Mouse (Mus musculus) hindbrain, embryonic 13.5 days (tissue): Measurements from ENCODE around the gene Riiad1. TPM values are rescaled to one million over a fixed set of nuclear protein-coding genes. Genes with fewer than 3 reads are reported as not detected.

Source experiments
- ATAC-seq: fragments of 200-750 bp; cut with Nextera tagmentation; 2 replicates; pipeline ENCODE4 v1.8.0; 2017; ENCODE audit warnings: moderate TSS enrichment; ENCODE audit not compliant: low FRiP score
- H3K27ac ChIP-seq: fragments of 300-500 bp; sonication (generic); 2 replicates; pipeline ENCODE4 v1.5.1; 2015; ENCODE audit warnings: inconsistent platforms, mild to moderate bottlenecking, moderate library complexity
- H3K27me3 ChIP-seq: fragments of 300-500 bp; sonication (generic); 2 replicates; pipeline ENCODE4 v1.6.1; 2015; ENCODE audit warnings: mild to moderate bottlenecking, inconsistent platforms
- H3K36me3 ChIP-seq: fragments of 300-500 bp; sonication (generic); 2 replicates; pipeline ENCODE4 v1.6.1; 2015; ENCODE audit warnings: mild to moderate bottlenecking, inconsistent platforms
- H3K4me1 ChIP-seq: fragments of 300-500 bp; sonication (generic); replicated peaks from 2 replicates; pipeline ENCODE4 v1.6.1; 2015; ENCODE audit warnings: inconsistent platforms
- H3K4me2 ChIP-seq: fragments of 300-500 bp; sonication (generic); 2 replicates; pipeline ENCODE4 v1.6.1; 2015; ENCODE audit warnings: inconsistent platforms, mild to moderate bottlenecking, moderate library complexity
- H3K4me3 ChIP-seq: fragments of 300-500 bp; sonication (generic); 2 replicates; pipeline ENCODE4 v1.5.1; 2015; ENCODE audit warnings: mild to moderate bottlenecking, inconsistent platforms
- H3K9ac ChIP-seq: fragments of 300-500 bp; sonication (generic); 2 replicates; pipeline ENCODE4 v1.6.1; 2015; ENCODE audit warnings: mild to moderate bottlenecking, inconsistent platforms
- H3K9me3 ChIP-seq: fragments of 300-500 bp; sonication (generic); 2 replicates; pipeline ENCODE4 v1.6.1; 2016; ENCODE audit warnings: inconsistent platforms
- WGBS: fragments of 180-500 bp; shearing (Covaris S2); methylation state at CpG from one replicate; pipeline ENCODE4 v1.1.7; 2015; 5-methylcytosine and 5-hydroxymethylcytosine counted together
- polyA plus RNA-seq: library from polyadenylated mRNA; unstranded; fragments of >200 nt; fragmentation: Nextera tagmentation; extraction: Ambion mirVana; gene quantifications from 2 replicates; pipeline ENCODE4 v1.2.1, GENCODE M21; 2015

The Riiad1 gene
- polyA plus RNA-seq, 1 experiment from 2014 or later, result 27.1 TPM

DNA sequence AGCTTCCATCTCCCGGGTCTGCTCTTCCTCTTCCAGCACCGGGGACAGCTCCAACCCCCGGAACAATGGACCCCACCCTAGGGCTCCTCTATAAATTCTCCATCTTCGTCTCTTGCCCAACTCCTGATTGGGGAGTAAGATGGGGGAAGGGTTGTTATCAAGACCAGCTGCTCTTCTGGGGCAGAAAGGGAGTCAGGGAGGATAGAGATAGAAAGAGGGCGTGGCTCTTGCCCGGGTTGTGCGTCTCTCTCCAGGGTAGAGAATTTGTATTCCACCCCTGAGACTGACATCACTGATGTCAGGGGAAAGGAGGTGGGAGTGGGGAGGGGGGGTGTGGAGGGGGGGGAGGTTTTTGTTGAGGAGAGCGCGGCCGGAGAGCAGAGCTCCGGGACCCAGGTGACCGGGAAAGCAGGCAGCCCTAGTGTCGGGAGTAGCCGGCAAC lies 2.1 kb downstream of the Riiad1 start, which contains the start of gene Celf3:
Gene Celf3, plus strand, starts transcription at position 315 of the 442 bp plus-strand sequence.
- 0% methylated on average over 10 of the region's 14 CpGs for WGBS
- H3K4me3 ChIP-seq, result peak within 1 kb of the TSS; percentile 77
- no peaks in the 10 kb centered on the region for H3K27me3 ChIP-seq
- H3K27ac ChIP-seq, result peak within 1 kb of the TSS; percentile 94
- H3K9ac ChIP-seq, result peak within 1 kb of the TSS; percentile 93
- peaks cover 18% of the 10 kb centered on the region for H3K36me3 ChIP-seq
- no peaks in the 10 kb centered on the region for H3K9me3 ChIP-seq
- peaks cover 62% of the 10 kb centered on the region for H3K4me1 ChIP-seq
- peak within 1 kb of the TSS; percentile 98 for H3K4me2 ChIP-seq
- ATAC-seq, result peak; percentile 94

DNA sequence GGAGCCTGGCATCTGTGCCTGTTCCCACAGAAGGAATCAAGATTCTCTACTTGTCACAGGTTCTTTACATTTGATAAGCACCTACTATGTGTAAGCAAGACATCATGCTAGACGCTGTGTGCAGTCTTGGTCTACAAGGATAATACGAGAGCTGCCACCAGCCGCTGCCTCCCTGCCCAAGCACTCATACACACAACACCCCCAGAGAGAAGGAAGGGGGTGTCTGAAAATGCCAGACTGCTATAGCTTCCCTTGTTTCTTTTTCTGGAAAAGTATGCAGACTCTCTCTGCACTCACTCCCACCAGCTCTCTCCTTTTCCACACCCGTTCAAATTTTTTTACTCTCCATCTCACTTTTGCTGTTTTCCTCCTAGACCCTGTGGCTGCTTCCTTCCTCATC lies 2.7 kb downstream of the Riiad1 start:
- Histone ChIP-seq H3K36me3 (peaks cover 17% of the 10 kb centered on the region), H3K27ac (peak overlapping the region; percentile 94), H3K9ac (peak overlapping the region; percentile 71), H3K4me2 (peak overlapping the region; percentile 98), H3K27me3 (no peaks in the 10 kb centered on the region), H3K4me1 (peaks cover 61% of the 10 kb centered on the region), H3K9me3 (no peaks in the 10 kb centered on the region), H3K4me3 (peak overlapping the region; percentile 77)
- WGBS, result 22% methylated on average over 4 of the region's 4 CpGs
- peak; percentile 9; the same call in 1 of the 2 replicates for ATAC-seq

DNA sequence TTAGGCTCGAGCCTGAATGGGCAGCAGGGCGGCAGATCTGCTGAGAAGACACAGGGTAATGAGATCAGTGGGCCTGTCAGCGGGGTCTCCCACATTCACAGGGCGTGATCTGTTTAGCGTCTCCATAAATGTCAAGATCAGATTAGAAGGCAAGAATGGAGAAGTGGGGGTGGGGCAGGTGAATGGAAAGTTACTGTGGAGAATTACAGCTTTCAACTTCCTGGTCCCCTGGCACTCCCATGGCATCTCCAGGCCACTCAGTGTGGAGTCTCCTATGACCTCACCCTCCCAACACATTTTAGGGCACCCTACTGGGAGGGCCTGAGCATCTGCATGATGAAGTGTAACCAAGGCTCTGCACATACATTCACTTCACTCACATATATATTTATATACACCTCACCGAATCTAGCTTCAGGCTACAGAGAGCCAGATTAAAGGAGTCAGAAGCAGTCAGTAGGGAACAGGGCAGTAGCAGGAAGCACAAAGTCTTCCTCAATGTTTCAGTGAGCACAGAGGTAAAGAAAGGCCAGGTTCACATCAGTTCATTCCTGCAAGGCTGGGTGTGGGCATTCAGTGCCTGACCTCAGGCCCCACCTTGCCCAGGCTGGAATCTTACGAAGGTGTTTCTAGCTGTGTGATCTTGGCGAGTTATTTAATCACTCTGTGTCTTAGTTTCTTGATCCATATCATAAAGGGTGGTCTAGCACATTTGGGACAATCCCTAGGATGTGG lies 3.7 kb downstream of the Riiad1 start:
- no peak overlapping the region; the same call in 1 of the 2 replicates for H3K4me2 ChIP-seq
- H3K9ac ChIP-seq, result peak overlapping the region; percentile 71
- no peak overlapping the region for H3K4me3 ChIP-seq
- H3K27ac ChIP-seq, result peak overlapping the region; percentile 94
- peaks cover 8% of the 10 kb centered on the region for H3K36me3 ChIP-seq
- no peak for ATAC-seq
- WGBS, result 73% methylated on average over 8 of the region's 8 CpGs
- H3K27me3 ChIP-seq, result no peaks in the 10 kb centered on the region
- peaks cover 56% of the 10 kb centered on the region for H3K4me1 ChIP-seq
- H3K9me3 ChIP-seq, result no peaks in the 10 kb centered on the region

DNA sequence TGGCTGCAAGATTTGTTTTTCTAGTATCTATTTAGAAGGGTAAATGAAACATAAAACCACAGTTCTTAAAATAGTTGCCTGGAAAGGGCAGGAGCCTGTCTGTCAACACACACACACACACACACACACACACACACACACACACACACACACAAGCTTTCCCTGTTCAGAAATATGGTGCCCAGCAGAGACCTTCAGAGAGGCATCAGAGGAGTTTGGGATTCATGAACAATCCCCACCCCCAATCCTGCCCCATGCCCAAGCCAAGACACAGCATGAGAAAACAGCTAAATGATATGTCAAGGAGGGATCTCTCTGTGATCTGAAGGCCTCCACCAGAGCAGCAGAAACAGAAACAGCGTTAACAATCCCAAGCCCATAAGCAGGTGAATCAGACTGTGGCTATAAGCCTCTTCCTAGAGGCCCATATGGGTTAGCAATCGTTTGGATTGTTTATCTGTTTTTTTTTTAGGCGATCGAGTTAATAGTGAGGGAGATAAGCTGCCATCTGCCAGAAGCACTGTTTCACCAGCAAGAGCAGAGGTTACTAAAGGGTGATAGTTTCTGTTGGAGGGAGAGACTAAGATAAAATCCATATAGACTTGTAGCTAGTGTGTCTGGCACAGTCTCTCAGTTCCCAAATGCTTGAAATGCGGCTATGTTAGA lies 6.4 kb downstream of the Riiad1 start:
- no peak overlapping the region for H3K4me3 ChIP-seq
- no peaks in the 10 kb centered on the region for H3K27me3 ChIP-seq
- WGBS, result 84% methylated on average over 5 of the region's 5 CpGs
- no peak for ATAC-seq
- no peaks in the 10 kb centered on the region for H3K36me3 ChIP-seq
- H3K27ac ChIP-seq, result no peak overlapping the region
- peaks cover 32% of the 10 kb centered on the region for H3K4me1 ChIP-seq
- H3K9me3 ChIP-seq, result no peaks in the 10 kb centered on the region
- no peak overlapping the region for H3K9ac ChIP-seq
- H3K4me2 ChIP-seq, result no peak overlapping the region

DNA sequence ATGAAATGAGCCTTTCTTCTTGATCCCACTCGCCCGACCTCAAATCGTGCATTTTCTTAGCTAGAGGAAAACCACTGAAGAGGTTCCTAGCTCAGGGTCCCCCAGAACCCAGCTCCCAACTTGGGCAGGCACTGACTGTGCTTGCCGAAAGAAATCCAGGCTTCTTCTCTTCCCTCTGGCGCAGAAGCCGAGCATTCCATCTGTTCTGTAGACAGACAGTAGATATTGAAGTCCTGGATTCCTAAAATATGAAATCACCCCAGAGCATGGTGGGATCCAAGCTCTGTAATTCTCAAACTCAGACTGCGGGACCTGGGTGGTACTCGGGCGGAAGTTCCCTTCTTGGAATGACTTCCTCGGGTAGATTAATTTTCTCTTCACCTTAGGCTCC lies 7.0 kb downstream of the Riiad1 start:
- peaks cover 32% of the 10 kb centered on the region for H3K4me1 ChIP-seq
- H3K27me3 ChIP-seq, result no peaks in the 10 kb centered on the region
- H3K9me3 ChIP-seq, result no peaks in the 10 kb centered on the region
- H3K4me2 ChIP-seq, result peak overlapping the region; percentile 57
- 57% methylated on average over 10 of the region's 10 CpGs for WGBS
- H3K9ac ChIP-seq, result no peak overlapping the region
- H3K36me3 ChIP-seq, result no peaks in the 10 kb centered on the region
- H3K4me3 ChIP-seq, result no peak overlapping the region
- H3K27ac ChIP-seq, result no peak overlapping the region
- no peak for ATAC-seq

DNA sequence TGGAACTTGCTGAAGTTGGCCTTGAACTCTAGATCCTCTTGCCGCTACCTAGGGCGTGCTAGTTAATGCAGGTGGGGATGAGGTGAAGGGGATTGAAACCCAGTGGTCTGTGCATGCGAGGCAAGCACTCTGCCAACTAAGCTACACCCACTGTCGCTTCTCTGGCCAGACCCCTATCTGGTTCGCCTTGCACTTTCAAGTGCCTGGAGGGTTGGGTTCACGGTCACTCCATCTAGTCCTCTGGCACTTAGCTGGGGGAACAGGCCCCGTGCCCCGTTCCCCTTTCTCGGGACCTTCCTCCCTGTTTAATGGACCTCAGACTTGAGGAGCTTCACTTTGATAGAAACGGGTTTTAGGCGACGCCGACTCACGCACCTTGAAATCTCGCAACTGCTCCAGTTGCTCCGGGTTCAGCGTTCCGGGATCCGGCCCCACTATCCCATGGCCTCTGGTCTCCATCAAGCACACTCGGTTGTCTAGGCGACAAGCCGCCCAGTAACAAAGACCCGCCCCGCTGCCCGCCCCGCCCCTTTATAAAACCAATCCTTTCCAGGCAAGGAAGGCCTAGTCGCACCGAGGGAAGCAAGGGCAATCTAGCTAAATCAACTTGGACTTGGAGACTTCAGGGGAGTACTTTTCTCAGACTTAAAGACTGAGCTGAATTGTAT lies 7.6 kb downstream of the Riiad1 start:
- Histone ChIP-seq H3K9me3 (no peaks in the 10 kb centered on the region), H3K4me2 (peak overlapping the region; percentile 57), H3K27me3 (no peaks in the 10 kb centered on the region), H3K4me1 (peaks cover 32% of the 10 kb centered on the region), H3K4me3 (peak overlapping the region; percentile 36), H3K36me3 (no peaks in the 10 kb centered on the region), H3K27ac (no peak overlapping the region), H3K9ac (peak overlapping the region; percentile 51)
- WGBS, result 13% methylated on average over 28 of the region's 28 CpGs
- peak; percentile 38; the same call in 1 of the 2 replicates for ATAC-seq

DNA sequence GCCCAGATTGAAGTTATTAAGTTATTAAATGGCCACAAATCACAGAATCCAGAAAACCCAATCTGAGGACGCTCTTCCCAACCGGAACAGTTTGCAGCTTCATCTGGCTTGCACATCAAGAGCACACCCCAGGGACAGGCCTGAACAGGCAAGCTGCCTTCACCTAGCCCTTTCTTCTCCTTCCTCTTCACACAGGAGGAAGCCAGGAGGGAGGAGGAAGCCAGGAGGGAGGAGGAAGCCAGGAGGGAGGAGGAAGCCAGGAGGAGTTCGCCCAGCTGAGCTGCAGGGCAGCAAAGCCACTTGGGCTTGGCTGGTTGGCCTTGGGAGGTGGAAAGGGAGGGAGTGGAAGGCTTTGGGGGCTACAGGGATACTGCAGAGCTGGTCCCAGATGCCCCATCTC lies 11.2 kb downstream of the Riiad1 start:
- Histone ChIP-seq H3K4me2 (no peak overlapping the region), H3K27me3 (no peaks in the 10 kb centered on the region), H3K9me3 (no peaks in the 10 kb centered on the region), H3K36me3 (no peaks in the 10 kb centered on the region), H3K27ac (no peak overlapping the region), H3K4me1 (peaks cover 45% of the 10 kb centered on the region), H3K9ac (no peak overlapping the region), H3K4me3 (no peak overlapping the region)
- WGBS, result 49% methylated on average over 3 of the region's 3 CpGs
- no peak for ATAC-seq

DNA sequence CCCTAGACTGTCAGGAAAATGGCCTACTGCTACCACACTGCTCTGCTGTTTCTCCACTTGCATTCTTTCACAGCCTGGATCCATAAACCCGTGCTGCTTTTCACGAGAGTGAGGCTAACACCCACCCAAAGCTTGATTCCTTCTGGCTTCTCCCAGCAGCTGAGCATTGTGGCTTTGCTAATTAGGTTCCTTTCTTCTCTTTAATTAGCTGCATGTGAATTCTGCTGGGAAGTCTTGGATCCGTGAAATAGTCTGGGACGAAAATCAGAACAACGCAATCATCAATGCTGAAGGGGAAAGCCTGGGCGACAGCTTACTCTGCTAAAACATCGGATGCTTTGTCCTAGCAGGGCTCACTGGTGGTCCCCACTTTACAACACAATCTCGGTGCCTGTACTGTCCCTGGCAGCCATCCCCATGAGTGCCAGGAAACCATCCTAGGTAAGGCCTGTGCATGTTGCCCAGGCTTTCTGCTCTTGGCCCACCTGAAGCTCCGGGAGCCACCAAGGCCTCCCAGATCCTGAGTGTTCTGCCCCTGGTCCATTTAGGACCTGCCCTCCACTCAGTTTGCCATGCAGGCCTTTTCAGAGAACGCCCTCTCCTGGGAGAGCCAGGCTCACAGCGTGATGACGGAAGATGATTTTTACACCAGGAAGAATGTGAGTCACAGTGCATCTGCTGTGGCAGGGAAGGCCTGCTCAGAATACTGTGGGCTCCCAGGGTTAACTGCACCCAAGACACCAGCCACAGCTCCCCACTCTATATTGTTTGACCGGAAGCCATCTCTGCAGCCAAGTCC lies 14.3 kb downstream of the Riiad1 start:
- Histone ChIP-seq H3K27me3 (no peaks in the 10 kb centered on the region), H3K4me1 (peaks cover 39% of the 10 kb centered on the region), H3K4me2 (no peak overlapping the region), H3K9ac (peak overlapping the region; percentile 59), H3K4me3 (no peak overlapping the region), H3K27ac (peak overlapping the region; percentile 94), H3K9me3 (no peaks in the 10 kb centered on the region), H3K36me3 (no peaks in the 10 kb centered on the region)
- WGBS, result 37% methylated on average over 13 of the region's 13 CpGs
- peak; percentile 63 for ATAC-seq

DNA sequence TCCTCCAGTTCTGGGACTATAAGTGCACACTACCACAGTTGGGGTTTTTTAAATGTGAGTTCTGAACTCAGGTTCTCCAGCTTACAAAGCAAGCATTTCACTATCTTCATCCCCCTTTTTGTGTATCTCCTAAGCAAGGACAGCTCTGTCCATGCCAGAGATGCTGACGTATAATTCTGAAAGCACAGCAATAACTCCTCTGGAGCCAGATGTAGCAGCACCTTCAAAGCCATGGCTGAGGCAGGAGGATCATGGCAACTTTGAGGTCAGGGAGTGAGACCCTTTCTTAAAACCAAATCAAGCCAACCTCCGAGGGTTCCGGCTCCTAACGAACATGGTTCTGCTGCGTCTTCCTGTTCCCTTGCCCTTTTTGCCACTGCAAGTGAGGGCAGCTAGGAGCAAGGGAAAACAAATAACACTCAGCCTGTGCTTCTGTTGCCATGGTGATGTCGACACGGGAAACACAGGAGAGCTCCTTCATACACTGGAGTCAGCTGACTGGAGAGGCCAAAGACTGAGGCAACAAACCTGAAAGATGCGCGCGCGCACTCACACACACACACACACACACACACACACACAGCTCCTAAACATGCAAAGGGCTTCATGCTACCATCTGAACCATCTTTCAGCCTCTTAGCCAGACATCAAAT lies 16.1 kb downstream of the Riiad1 start:
- H3K36me3 ChIP-seq, result no peaks in the 10 kb centered on the region
- peak overlapping the region; percentile 29; the same call in 1 of the 2 replicates for H3K9ac ChIP-seq
- WGBS, result 18% methylated on average over 11 of the region's 11 CpGs
- peaks cover 38% of the 10 kb centered on the region for H3K4me1 ChIP-seq
- no peak overlapping the region for H3K4me3 ChIP-seq
- peak; percentile 74 for ATAC-seq
- peak overlapping the region; percentile 94 for H3K27ac ChIP-seq
- H3K27me3 ChIP-seq, result no peaks in the 10 kb centered on the region
- H3K9me3 ChIP-seq, result no peaks in the 10 kb centered on the region
- H3K4me2 ChIP-seq, result peak overlapping the region; percentile 15; the same call in 1 of the 2 replicates

DNA sequence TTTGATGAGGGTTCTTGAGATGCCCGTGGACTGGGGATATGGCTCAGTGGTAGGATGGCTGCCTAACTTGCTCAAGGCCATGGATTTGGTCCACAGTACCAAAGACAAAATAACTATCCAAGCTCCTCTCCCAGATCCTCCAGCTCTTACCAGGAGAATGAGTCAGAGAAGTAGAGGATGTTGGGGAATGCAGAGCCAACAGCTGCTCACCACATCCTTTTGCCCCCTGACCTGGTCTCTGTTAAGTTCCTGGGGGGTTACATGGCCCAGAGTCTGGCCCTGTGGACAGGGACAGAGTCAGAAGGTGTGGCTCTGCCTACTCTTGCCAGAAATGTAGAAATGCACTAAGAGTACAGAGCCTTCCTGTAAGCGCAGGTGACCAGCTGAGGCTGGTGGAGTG lies 20.3 kb downstream of the Riiad1 start:
- H3K4me2 ChIP-seq, result no peak overlapping the region
- H3K4me3 ChIP-seq, result no peak overlapping the region
- peaks cover 22% of the 10 kb centered on the region for H3K4me1 ChIP-seq
- no peak for ATAC-seq
- 0 out of 2 replicates have a peak, but pooled peaks cover 7% of the 10 kb centered on the region for H3K27me3 ChIP-seq
- no peaks in the 10 kb centered on the region for H3K9me3 ChIP-seq
- 100% methylated on average over 2 of the region's 2 CpGs for WGBS
- no peak overlapping the region for H3K27ac ChIP-seq
- no peak overlapping the region for H3K9ac ChIP-seq
- H3K36me3 ChIP-seq, result no peaks in the 10 kb centered on the region

DNA sequence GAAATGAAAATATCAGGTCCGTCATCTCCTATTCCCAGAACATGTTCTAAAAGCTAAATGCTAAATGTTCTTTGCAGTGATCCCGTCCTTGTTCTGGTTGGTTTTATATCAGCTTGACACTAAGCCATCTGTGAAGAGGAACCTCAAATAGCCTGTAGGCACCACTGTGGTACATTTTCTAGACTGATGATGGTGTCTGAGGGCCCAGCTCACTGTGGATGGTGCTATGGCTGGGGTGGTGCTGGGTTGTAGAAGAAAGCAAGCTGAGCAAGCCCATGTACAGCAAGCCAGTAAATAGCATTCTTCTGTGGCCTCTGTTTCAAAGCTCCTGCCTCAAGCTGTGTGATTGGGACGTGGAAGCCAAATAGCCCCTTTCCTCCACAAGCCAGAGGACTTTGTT lies 23.1 kb downstream of the Riiad1 start:
- peak; percentile 34; the same call in 1 of the 2 replicates for ATAC-seq
- Histone ChIP-seq H3K27me3 (0 out of 2 replicates have a peak, but pooled peaks cover 7% of the 10 kb centered on the region), H3K4me2 (peak overlapping the region; percentile 50; the same call in 1 of the 2 replicates), H3K4me1 (peaks cover 6% of the 10 kb centered on the region; the same call in 1 of the 2 replicates), H3K9ac (no peak overlapping the region), H3K9me3 (no peaks in the 10 kb centered on the region), H3K4me3 (peak overlapping the region; percentile 36), H3K27ac (no peak overlapping the region; the same call in 1 of the 2 replicates), H3K36me3 (no peaks in the 10 kb centered on the region)
- WGBS, result 81% methylated on average over 3 of the region's 3 CpGs
